In genomic region chr16:28696851-28697250, GRCm38 (mm10) we compare ENCODE assay signal across 23 mouse cellular contexts. TPM values are rescaled to one million over a fixed set of nuclear protein-coding genes. Genes with fewer than 3 reads are reported as not detected.
"Had no signal": no experiment of that assay in that cellular context is flagged by ENCODE, and none has a peak within 500 bp of the region (broad histone marks: within the 10 kb centered on the region; RNA-seq: fewer than 3 reads in every experiment).

No protein-coding gene starts in this region.

- DNase-seq: liver, postnatal 0 days; lung, adult 2 months; lung, postnatal 14 days; lung, postnatal 36 days; retina, postnatal 1 day; right cerebral cortex, adult 18-20 months; right cerebral cortex, postnatal 25 days; right cerebral cortex, postnatal 4 days; spleen, adult 18-20 months; thymus, adult 18-20 months; thymus, postnatal 14 days; thymus, postnatal 36 days had no signal

- H3K4me2 ChIP-seq: lung, embryonic 15.5 days; midbrain, embryonic 11.5 days; midbrain, embryonic 13.5 days; midbrain, embryonic 15.5 days; neural tube, embryonic 13.5 days; neural tube, embryonic 15.5 days had no signal

- H3K36me3 ChIP-seq: lung, embryonic 15.5 days; midbrain, embryonic 13.5 days; midbrain, embryonic 15.5 days; neural tube, embryonic 13.5 days; neural tube, embryonic 15.5 days had no signal

- H3K27ac ChIP-seq: lung, embryonic 15.5 days; macrophage; midbrain, embryonic 13.5 days; midbrain, embryonic 15.5 days; neural tube, embryonic 13.5 days; neural tube, embryonic 15.5 days had no signal

- H3K4me3 ChIP-seq: lung, embryonic 15.5 days; megakaryocyte, embryonic 14.5 days; midbrain, embryonic 13.5 days; midbrain, embryonic 15.5 days; neural tube, embryonic 13.5 days; neural tube, embryonic 15.5 days had no signal

- ATAC-seq: liver, postnatal 0 days; lung, postnatal 0 days; midbrain, embryonic 13.5 days; midbrain, embryonic 15.5 days had no signal

- H3K27me3 ChIP-seq: lung, embryonic 15.5 days; megakaryocyte, embryonic 14.5 days; midbrain, embryonic 13.5 days; midbrain, embryonic 15.5 days; neural tube, embryonic 13.5 days; neural tube, embryonic 15.5 days had no signal

RNA-seq across cellular contexts. Expression of gene Fgf12, which starts 56.0 kb away (rescaled TPM):
- total RNA-seq: megakaryocyte progenitor cell, adult 5-6 weeks; monocyte, adult 5-6 weeks had no signal
- polyA plus RNA-seq: macrophage had no signal
